Mouse (Mus musculus): ENCODE measurements at regions not wholly inside any gene's neighbourhood (a gene's known extent, or its start where the extent isn't known, plus 50 kb on each side); places are given as distances from the start of the nearest gene placed in this dataset.

DNA sequence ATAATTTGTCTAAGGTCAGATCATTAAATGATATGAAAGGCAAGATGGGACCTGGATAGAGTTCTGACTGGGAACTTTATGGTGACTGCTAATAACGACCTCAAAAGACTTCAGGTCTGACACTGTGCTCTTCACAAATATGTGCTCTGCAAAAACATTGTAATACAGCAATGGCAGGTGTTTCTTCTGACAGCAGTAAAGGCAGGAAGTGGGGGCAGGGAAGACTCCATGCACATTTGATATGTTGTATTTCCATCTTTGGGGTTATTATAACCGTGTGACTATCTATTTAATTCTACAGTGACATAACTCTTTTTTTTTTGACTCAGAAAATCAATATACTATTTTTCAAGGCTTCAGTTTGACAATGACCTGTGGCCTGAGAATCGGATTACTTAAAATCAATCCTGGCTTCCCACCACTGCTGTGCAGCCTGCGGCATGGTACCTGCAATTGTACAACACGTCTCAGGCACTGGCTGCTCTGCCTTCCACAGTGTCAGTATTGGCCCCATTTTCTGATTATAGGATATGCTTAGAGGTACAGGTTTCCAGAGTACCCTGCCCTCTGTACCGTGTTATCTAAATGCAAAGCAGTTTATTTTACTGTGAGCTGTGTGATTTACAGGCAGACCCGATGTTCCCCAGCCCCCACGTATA, 139.4 kb downstream of the Klf6 start:
- DNase-seq (ENCODE audit: low read depth, low spot score), result no peak
- no peaks in the 10 kb centered on the region for H3K36me3 ChIP-seq (ENCODE audit: control insufficient read depth in 1 of 2, insufficient read depth in 2 of 2, low read length in 2 of 2)
- H3K4me3 ChIP-seq (ENCODE audit: control insufficient read depth in 1 of 2, insufficient read depth in 1 of 2, low read depth in 2 of 2, low read length in 2 of 2), result no peak overlapping the region
- H3K27me3 ChIP-seq (ENCODE audit: control insufficient read depth in 1 of 2, insufficient read depth in 2 of 2, low read length in 2 of 2), result no peaks in the 10 kb centered on the region
- no peaks in the 10 kb centered on the region for H3K79me2 ChIP-seq (ENCODE audit: control insufficient read depth, insufficient read depth, low read length, poor library complexity)
- H3K4me1 ChIP-seq (ENCODE audit: control insufficient read depth in 1 of 2, insufficient read depth in 2 of 2, low read length in 2 of 2), result no peaks in the 10 kb centered on the region
- no peak overlapping the region for H3K9ac ChIP-seq (ENCODE audit: control insufficient read depth, low read depth, low read length, poor library complexity, severe bottlenecking)
- H3K9me3 ChIP-seq (replicated peaks; ENCODE audit: insufficient read depth, low read length), result no peaks in the 10 kb centered on the region
- TF ChIP-seq MXI1 (IDR thresholded peaks at IDR 0.05; ENCODE audit: low read depth, low read length) (no peak), ELF1 (IDR thresholded peaks at IDR 0.05; ENCODE audit: low read depth, low read length) (no peak), GATA1 (IDR thresholded peaks at IDR 0.05; ENCODE audit: low read depth, low read length) (no peak)
- H3K27ac ChIP-seq (ENCODE audit: control insufficient read depth, low read depth, low read length), result no peak overlapping the region

DNA sequence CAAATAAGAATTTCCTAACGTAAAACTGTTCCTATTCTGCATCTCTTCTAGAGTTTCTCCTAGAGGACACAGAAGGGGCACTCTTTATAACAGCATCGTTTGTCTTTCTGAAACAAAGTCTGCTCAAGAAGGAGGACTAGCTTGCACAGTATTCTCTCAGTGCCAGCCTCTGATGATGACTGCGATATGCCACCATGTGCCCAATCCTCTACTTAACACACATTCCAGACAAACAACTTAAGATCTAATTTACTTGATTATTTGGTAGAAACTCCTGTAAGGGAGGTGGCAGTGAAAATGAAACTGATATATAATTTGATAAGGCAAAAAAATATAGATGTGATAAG, 139.9 kb downstream of the Klf6 start:
- TF ChIP-seq KAT2A (conservative IDR thresholded peaks at IDR 0.05; ENCODE audit: low read depth, low read length), result no peak
- TF ChIP-seq BHLHE40 (IDR thresholded peaks at IDR 0.05; ENCODE audit: borderline replicate concordance, low read depth, low read length), result no peak
- no peak for TF ChIP-seq E2F4 (IDR thresholded peaks at IDR 0.05; ENCODE audit: borderline replicate concordance, low read depth, low read length)
- TF ChIP-seq ZNF384 (IDR thresholded peaks at IDR 0.05; ENCODE audit: low read depth, low read length), result no peak
- no peak for TF ChIP-seq MYB (IDR thresholded peaks at IDR 0.05; ENCODE audit: low read depth, low read length)
- TF ChIP-seq POLR2AphosphoS2 (IDR thresholded peaks at IDR 0.05; ENCODE audit: low read length), result no peak
- no peak for TF ChIP-seq NELFE (IDR thresholded peaks at IDR 0.05; ENCODE audit: low read depth, low read length)
- no peak for TF ChIP-seq MEF2A (IDR thresholded peaks at IDR 0.05; ENCODE audit: extremely low read depth, insufficient replicate concordance, low read depth, low read length, poor library complexity, severe bottlenecking)
- TF ChIP-seq MAX (IDR thresholded peaks at IDR 0.05; ENCODE audit: low read length), result no peak
- TF ChIP-seq TCF12 (IDR thresholded peaks at IDR 0.05; ENCODE audit: low read depth, low read length), result no peak
- no peak for TF ChIP-seq RAD21 (IDR thresholded peaks at IDR 0.05; ENCODE audit: low read depth, low read length)
- no peak for TF ChIP-seq POLR2A (IDR thresholded peaks at IDR 0.05; ENCODE audit: control insufficient read depth in 1 of 2, insufficient read depth in 1 of 2, low read depth in 1 of 2, low read length in 2 of 2, poor library complexity in 1 of 2)
- TF ChIP-seq USF2 (IDR thresholded peaks at IDR 0.05; ENCODE audit: borderline replicate concordance in 1 of 2, insufficient read depth in 1 of 2, low read depth in 1 of 2, low read length in 2 of 2), result no peak
- TF ChIP-seq CHD1 (IDR thresholded peaks at IDR 0.05; ENCODE audit: low read depth, low read length), result no peak
- Histone ChIP-seq H3K27ac (ENCODE audit: control insufficient read depth, low read depth, low read length) (no peak overlapping the region), H3K4me1 (ENCODE audit: control insufficient read depth in 1 of 2, insufficient read depth in 2 of 2, low read length in 2 of 2) (no peaks in the 10 kb centered on the region), H3K27me3 (ENCODE audit: control insufficient read depth in 1 of 2, insufficient read depth in 2 of 2, low read length in 2 of 2) (no peaks in the 10 kb centered on the region), H3K9ac (ENCODE audit: control insufficient read depth, low read depth, low read length, poor library complexity, severe bottlenecking) (no peak overlapping the region), H3K36me3 (ENCODE audit: control insufficient read depth in 1 of 2, insufficient read depth in 2 of 2, low read length in 2 of 2) (no peaks in the 10 kb centered on the region), H3K79me2 (ENCODE audit: control insufficient read depth, insufficient read depth, low read length, poor library complexity) (no peaks in the 10 kb centered on the region), H3K4me3 (ENCODE audit: control insufficient read depth in 1 of 2, insufficient read depth in 1 of 2, low read depth in 2 of 2, low read length in 2 of 2) (no peak overlapping the region), H3K9me3 (replicated peaks; ENCODE audit: insufficient read depth, low read length) (no peaks in the 10 kb centered on the region)
- DNase-seq (ENCODE audit: low read depth, low spot score), result no peak
